Mouse (Mus musculus) CD4-positive, CD25-positive, alpha-beta regulatory T cell, adult 4 months (primary cell): Measurements from ENCODE around the gene Wfs1. TPM values are rescaled to one million over a fixed set of nuclear protein-coding genes. Genes with fewer than 3 reads are reported as not detected.

ENCODE experiments used
- ATAC-seq: one replicate; pipeline ENCODE4 v1.8.0; 2017
- polyA plus RNA-seq, 2 experiments: library from polyadenylated mRNA; unstranded; fragments of 100-300 nt; shearing (Covaris generic); gene quantifications; one replicate each; pipeline ENCODE4 v1.2.1; 2017

Wfs1 gene
- polyA plus RNA-seq, 2 experiments from 2014 or later, result 0.81 to 1.7 TPM

DNA sequence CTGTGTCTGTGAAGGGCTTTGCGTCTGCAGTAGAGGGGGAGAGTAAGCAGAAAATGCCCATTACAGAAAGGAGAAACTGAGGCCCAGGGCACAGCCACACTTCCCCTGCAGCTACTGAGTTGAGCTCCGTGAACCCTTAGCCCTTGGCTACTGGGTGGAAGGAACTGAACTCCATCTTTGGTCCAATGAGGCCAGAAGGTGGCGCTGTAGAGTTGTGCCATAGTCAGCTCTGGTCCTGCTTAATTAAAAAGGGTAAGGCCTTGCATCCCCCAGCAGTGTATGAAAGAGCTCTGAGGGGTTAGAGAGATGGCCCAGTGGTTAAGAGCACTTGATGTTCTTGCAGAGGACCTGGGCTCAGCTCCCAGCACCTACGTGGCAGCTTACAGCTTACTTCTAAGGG is 60.3 kb downstream of the Wfs1 start:
- ATAC-seq, result no peak

DNA sequence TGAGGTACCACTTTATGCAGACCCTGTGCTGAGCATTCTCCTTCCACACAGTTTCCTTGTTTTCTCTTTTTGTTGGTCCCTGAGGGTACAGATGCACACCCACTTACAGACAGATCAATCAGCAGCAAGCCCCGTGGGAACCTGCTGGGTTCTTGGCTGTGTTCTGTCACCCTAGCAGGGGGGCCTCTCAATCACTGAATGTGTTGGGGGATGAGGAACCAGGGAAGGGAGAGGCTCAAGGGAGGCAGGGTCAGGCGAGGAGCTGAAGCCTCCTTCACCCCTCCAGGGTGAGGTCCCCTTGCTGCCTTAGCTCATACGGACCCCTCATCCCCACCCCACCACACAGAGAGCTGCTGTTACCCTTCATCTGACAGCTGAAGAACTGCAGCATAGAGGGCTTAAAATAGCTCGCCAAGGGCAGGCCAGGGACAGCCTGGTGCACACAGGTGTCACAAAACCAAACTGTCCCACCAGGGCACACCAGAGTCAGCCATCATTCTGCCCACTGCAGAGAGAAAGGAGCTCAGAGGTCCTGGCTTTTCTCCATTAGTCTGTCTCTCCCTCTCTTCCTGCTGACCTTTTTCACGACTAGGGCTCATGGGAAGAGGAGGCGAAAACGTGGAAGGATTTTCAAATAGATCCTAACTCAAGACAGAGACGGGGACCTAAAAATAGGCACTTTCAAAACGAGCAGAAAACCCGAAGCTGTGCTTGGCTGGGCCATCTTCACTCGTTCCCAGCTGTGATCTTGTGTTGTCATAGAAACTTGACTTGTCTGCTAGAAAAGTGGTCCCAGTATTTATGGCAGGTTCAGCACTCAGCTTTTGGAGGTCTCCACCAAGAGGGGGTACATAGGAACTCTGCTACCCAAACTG is 64.9 kb downstream of the Wfs1 start:
- no peak for ATAC-seq

DNA sequence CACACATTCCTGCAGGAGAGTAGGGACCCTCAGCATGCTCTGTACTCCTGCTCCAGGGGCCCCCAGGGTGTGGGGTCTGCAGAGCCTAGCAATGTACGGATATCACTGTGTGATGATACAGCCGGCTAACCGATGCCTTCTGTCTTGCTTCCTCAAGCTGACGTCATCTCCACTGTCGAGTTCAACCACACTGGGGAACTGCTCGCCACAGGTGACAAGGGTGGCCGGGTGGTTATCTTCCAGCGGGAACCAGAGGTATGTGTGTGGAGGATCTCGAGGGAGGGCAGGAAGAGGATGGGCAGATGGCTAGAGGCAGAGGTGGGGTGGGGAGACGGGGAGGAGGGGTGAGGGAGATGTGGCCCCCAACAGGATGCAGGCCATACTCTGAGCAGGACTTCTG is 66.2 kb downstream of the Wfs1 start:
- no peak for ATAC-seq

DNA sequence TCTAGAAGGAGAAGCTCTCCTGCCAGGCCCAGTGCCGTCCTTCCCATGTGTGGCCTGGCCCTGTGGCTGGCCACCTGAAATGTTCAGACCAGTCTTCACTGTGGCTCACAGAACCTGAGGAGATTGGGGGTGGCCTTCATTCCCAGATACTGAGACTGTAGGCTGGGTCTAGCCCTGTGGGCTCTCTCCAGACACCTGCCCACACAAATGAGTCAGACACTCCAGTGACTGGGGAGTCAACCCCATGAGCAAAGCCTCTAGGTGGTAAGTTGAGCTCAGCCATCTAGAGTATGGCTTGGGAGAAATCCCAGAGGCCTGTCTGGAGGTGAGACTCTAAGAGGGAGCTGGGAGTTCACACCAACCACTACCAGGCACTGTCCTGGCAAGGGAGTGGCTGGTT is 67.1 kb downstream of the Wfs1 start:
- no peak for ATAC-seq

DNA sequence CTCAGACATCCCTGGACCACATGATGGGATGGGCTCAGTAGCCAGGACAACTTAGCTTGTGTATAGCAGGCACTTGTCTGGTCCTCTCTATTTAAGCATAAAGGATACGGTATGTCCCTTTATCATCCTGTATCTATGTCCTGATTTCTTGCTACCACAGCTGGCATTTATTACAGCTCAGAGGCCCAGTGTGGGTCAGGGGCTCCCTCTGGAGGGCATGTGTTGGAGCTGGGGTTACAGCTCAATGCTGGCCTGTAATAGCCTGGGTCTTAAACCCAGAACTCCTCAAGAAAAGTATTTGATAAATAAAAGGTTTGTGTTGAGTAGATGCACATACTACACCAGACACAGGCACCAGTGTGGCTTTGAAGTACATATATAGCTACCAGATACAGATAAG is 68.9 kb downstream of the Wfs1 start:
- no peak for ATAC-seq

DNA sequence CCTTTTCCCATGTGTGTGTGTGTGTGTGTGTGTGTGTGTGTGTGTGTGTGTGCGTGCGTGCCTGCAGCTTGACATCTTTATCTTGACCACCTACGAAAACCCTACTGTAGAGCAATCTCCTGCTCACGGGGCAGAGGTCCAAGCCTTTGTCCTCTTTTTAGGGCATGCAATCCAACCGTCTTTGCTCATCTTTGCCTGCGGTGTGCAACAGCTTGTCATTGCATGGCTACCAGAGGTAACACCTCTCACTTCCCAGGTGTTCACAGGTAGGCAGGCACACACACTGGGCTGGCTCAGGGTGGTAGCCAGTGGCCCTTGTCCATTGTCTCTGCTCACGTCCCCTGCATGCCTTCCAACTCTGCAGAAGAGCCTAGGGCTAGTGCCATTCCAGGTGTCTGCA is 71.0 kb downstream of the Wfs1 start:
- no peak for ATAC-seq

DNA sequence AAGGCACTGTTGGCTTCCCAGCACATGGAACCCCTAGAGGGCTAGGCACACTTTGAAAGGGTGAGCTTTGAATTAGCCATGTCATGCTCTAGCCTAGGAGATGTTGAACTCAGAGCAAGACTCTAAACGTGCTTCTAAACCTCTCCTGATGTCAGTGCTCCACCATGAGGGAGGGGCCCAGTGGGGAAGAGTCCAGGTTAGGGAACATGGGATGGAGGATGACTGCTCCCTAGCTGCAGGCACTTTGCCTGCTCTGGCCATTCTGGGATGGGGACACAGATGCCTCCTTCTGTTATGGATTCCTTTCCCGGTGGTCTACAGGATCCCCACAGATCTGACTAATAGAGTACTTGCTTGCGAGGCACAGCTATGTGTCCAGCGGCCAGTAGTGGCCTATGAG is 71.8 kb downstream of the Wfs1 start:
- no peak for ATAC-seq

DNA sequence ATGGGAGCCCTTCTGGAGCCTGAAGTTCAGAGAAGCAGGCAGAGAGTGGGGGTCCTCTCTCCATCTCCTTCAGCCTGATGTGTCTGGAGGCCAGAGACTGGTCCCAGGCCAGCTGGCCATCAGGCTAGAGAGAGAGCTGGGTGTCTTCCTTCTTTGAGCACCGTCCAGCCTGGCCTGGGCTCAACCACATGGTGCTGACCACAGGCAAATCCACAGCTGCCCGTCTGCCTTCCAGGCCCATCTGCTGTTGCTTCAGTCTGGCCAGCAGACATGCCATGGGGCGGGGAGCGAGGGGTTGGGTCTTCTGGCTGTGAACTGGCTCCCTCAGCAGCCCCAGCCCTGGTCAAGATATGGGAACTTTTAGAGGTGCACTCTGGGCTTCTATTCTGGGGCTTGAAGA is 72.4 kb downstream of the Wfs1 start:
- ATAC-seq, result no peak

Other genes starting within 250 kb of the Wfs1 start
- 1 to 10 TPM in 1 of 2 experiments, under 1 TPM in 1; 0.67 to 2.9 TPM for gene Bloc1s4, start 240.6 kb downstream of the Wfs1 start, polyA plus RNA-seq
- 10 to 100 TPM; 42.0 to 74.5 TPM for gene Mrfap1, start 192.4 kb downstream of the Wfs1 start, polyA plus RNA-seq
- gene Man2b2, start 158.6 kb downstream of the Wfs1 start, polyA plus RNA-seq, result 10 to 100 TPM; 19.5 to 34.7 TPM
- gene Ppp2r2c, start 120.7 kb downstream of the Wfs1 start, polyA plus RNA-seq, result not detected
- 1 to 10 TPM; 2.4 to 4.2 TPM for gene Gm1043, start 96.2 kb upstream of the Wfs1 start, polyA plus RNA-seq